Mouse (Mus musculus): ENCODE measurements around the gene Htt. TPM values are rescaled to one million over a fixed set of nuclear protein-coding genes. Genes with fewer than 3 reads are reported as not detected.
"Not testable (repeated sequence)": the region's sequence is repeated elsewhere in the genome, so short reads cannot be mapped to it uniquely, and the experiment has no call there.

Gene Htt
- polyA plus RNA-seq (2015; fragmentation: Nextera tagmentation; extraction: Ambion mirVana): 4.4 and 4.9 TPM in 2 replicates

- Histone ChIP-seq H3K36me3 (ENCODE audit: control insufficient read depth, insufficient read depth) (no peaks in the 10 kb centered on the region), H3K27ac (ENCODE audit: low read length) (peak within 1 kb of the TSS; percentile 89), H3K27me3 (ENCODE audit: control insufficient read depth, insufficient read depth, low read depth, low read length) (no peaks in the 10 kb centered on the region), H3K9ac (ENCODE audit: low read depth, low read length) (peak within 1 kb of the TSS; percentile 100), H3K9me3 (replicated peaks; ENCODE audit: control insufficient read depth, low read length) (no peaks in the 10 kb centered on the region), H3K4me1 (ENCODE audit: control insufficient read depth, low read depth, low read length) (peaks cover 23% of the 10 kb centered on the region), H3K4me3 (ENCODE audit: low read depth, low read length) (peak within 1 kb of the TSS; percentile 99), H3K4me2 (ENCODE audit: low read depth, low read length) (peak within 1 kb of the TSS; percentile 98)
- peak; percentile 97 for ATAC-seq (ENCODE audit: low read depth)
- under 1% methylated on average over 35 of the region's 35 CpGs for WGBS (ENCODE audit: insufficient replicate concordance)
Measured at GRCm38 (mm10) chr5:34761509-34761908, at the start of gene Htt. Gene Htt (plus strand): TSS chr5:34761740.

GRCm38 (mm10) chr5:34714371-34714770 lies 47.2 kb upstream of the Htt start:
- not testable (repeated sequence) for H3K4me1 ChIP-seq (ENCODE audit: control insufficient read depth, low read depth, low read length); H3K27me3 ChIP-seq (ENCODE audit: control insufficient read depth, insufficient read depth, low read depth, low read length); ATAC-seq (ENCODE audit: low read depth); H3K36me3 ChIP-seq (ENCODE audit: control insufficient read depth, insufficient read depth); H3K9me3 ChIP-seq (replicated peaks; ENCODE audit: control insufficient read depth, low read length); H3K4me2 ChIP-seq (ENCODE audit: low read depth, low read length); H3K4me3 ChIP-seq (ENCODE audit: low read depth, low read length); H3K27ac ChIP-seq (ENCODE audit: low read length); H3K9ac ChIP-seq (ENCODE audit: low read depth, low read length)
- WGBS (ENCODE audit: insufficient replicate concordance): 68% methylated on average over 3 of the region's 3 CpGs

- no peak overlapping the region for H3K4me3 ChIP-seq (ENCODE audit: low read depth, low read length)
- no peaks in the 10 kb centered on the region for H3K9me3 ChIP-seq (replicated peaks; ENCODE audit: control insufficient read depth, low read length)
- 61% methylated on average over 5 of the region's 5 CpGs for WGBS (ENCODE audit: insufficient replicate concordance)
Measured at GRCm38 (mm10) chr5:34714816-34715215, 46.7 kb upstream of the Htt start.

DNA sequence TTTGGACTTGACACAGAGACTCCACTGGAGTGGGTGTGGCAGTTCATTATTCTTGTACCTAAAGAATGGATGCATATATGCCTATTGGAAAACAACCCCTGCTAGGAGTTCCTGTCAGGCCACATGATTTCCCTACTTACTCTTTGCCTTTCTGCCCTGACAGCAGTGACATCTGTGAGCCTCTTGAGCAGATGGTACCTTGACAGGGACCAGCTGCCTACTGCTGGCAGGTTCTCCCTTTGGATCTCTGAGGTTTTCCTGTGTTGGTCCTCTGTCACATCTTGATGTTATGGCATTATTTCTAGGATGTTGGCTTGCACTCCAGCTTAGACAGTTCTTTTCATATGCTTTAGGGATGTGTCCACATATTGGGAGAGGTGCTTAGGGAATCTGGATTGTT lies 32.4 kb upstream of the Htt start:
- Histone ChIP-seq H3K9me3 (replicated peaks; ENCODE audit: control insufficient read depth, low read length) (no peaks in the 10 kb centered on the region), H3K4me3 (ENCODE audit: low read depth, low read length) (no peak overlapping the region), H3K27ac (ENCODE audit: low read length) (no peak overlapping the region), H3K27me3 (ENCODE audit: control insufficient read depth, insufficient read depth, low read depth, low read length) (no peaks in the 10 kb centered on the region), H3K4me1 (ENCODE audit: control insufficient read depth, low read depth, low read length) (peaks cover 7% of the 10 kb centered on the region), H3K4me2 (ENCODE audit: low read depth, low read length) (no peak overlapping the region), H3K9ac (ENCODE audit: low read depth, low read length) (no peak overlapping the region), H3K36me3 (ENCODE audit: control insufficient read depth, insufficient read depth) (no peaks in the 10 kb centered on the region)
- no peak for ATAC-seq (ENCODE audit: low read depth)

More at GRCm38 (mm10) chr5:34714816-34715215, 46.7 kb upstream of the Htt start:
- H3K4me1 ChIP-seq (ENCODE audit: control insufficient read depth, low read depth, low read length): no peaks in the 10 kb centered on the region
- no peaks in the 10 kb centered on the region; the same call in 1 of the 2 replicates for H3K27me3 ChIP-seq (ENCODE audit: control insufficient read depth, insufficient read depth, low read depth, low read length)
- no peak overlapping the region for H3K27ac ChIP-seq (ENCODE audit: low read length)
- H3K4me2 ChIP-seq (ENCODE audit: low read depth, low read length): no peak overlapping the region
- no peak for ATAC-seq (ENCODE audit: low read depth)
- H3K36me3 ChIP-seq (ENCODE audit: control insufficient read depth, insufficient read depth): no peaks in the 10 kb centered on the region
- H3K9ac ChIP-seq (ENCODE audit: low read depth, low read length): no peak overlapping the region

GRCm38 (mm10) chr5:34730255-34730654 lies 31.3 kb upstream of the Htt start:
- ATAC-seq (ENCODE audit: low read depth): peak; percentile 78
- WGBS (ENCODE audit: insufficient replicate concordance): 9% methylated on average over 1 of the region's 1 CpGs
- no peak overlapping the region for H3K9ac ChIP-seq (ENCODE audit: low read depth, low read length)
- H3K27me3 ChIP-seq (ENCODE audit: control insufficient read depth, insufficient read depth, low read depth, low read length): no peaks in the 10 kb centered on the region
- no peaks in the 10 kb centered on the region for H3K9me3 ChIP-seq (replicated peaks; ENCODE audit: control insufficient read depth, low read length)
- peak overlapping the region; percentile 4; the same call in 1 of the 2 replicates for H3K4me2 ChIP-seq (ENCODE audit: low read depth, low read length)
- H3K27ac ChIP-seq (ENCODE audit: low read length): no peak overlapping the region
- H3K4me1 ChIP-seq (ENCODE audit: control insufficient read depth, low read depth, low read length): peaks cover 7% of the 10 kb centered on the region
- H3K36me3 ChIP-seq (ENCODE audit: control insufficient read depth, insufficient read depth): no peaks in the 10 kb centered on the region
- no peak overlapping the region for H3K4me3 ChIP-seq (ENCODE audit: low read depth, low read length)

DNA sequence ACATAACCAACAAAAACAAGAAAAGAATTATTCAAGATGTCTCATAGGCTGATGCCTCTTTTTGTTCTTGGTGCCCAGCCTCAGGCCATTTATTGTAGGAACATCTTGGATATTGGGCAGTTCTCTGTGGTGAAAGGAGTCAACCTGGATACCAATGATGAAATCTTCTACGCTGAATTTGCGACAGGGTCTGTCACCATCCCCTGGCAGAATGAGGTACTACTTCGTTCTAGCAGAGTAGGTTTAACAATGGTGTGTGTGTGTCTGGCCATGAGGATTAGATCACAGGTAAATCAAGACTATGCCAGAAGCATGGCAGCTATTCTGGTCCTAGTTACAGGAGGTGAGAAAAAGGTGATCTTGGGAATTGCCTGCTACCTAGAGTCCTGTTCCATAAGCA lies 10.1 kb upstream of the Htt start:
- Histone ChIP-seq H3K27me3 (ENCODE audit: control insufficient read depth, insufficient read depth, low read depth, low read length) (no peaks in the 10 kb centered on the region; the same call in 1 of the 2 replicates), H3K4me1 (ENCODE audit: control insufficient read depth, low read depth, low read length) (no peaks in the 10 kb centered on the region), H3K4me2 (ENCODE audit: low read depth, low read length) (no peak overlapping the region), H3K36me3 (ENCODE audit: control insufficient read depth, insufficient read depth) (no peaks in the 10 kb centered on the region), H3K9ac (ENCODE audit: low read depth, low read length) (no peak overlapping the region), H3K27ac (ENCODE audit: low read length) (no peak overlapping the region), H3K9me3 (replicated peaks; ENCODE audit: control insufficient read depth, low read length) (no peaks in the 10 kb centered on the region), H3K4me3 (ENCODE audit: low read depth, low read length) (no peak overlapping the region)
- 48% methylated on average over 3 of the region's 3 CpGs for WGBS (ENCODE audit: insufficient replicate concordance)
- no peak for ATAC-seq (ENCODE audit: low read depth)

DNA sequence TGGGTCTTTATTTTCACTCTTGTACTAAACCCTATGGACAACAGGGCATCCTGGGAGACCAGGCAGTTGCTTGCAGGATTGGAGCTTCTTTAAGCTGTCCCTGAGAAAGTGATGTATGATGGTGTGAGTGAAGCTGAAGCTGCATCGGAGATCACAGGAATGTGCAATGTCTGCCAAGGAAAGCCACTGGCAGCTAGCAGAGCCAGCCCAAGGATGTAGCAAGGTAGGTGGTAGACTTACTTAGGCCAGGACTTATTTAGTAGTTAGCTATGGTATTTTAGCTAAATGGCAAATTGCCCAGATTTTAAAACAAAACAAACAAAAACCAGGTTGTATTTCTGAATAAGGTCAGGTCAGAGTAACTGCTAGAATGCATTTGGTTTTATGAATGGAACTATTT lies 2.8 kb upstream of the Htt start:
- Histone ChIP-seq H3K9me3 (replicated peaks; ENCODE audit: control insufficient read depth, low read length) (no peaks in the 10 kb centered on the region), H3K4me3 (ENCODE audit: low read depth, low read length) (no peak overlapping the region), H3K27ac (ENCODE audit: low read length) (no peak overlapping the region), H3K36me3 (ENCODE audit: control insufficient read depth, insufficient read depth) (no peaks in the 10 kb centered on the region), H3K27me3 (ENCODE audit: control insufficient read depth, insufficient read depth, low read depth, low read length) (no peaks in the 10 kb centered on the region), H3K4me2 (ENCODE audit: low read depth, low read length) (no peak overlapping the region), H3K9ac (ENCODE audit: low read depth, low read length) (no peak overlapping the region), H3K4me1 (ENCODE audit: control insufficient read depth, low read depth, low read length) (peaks cover 10% of the 10 kb centered on the region)
- WGBS (ENCODE audit: insufficient replicate concordance): 87% methylated on average over 1 of the region's 1 CpGs
- no peak for ATAC-seq (ENCODE audit: low read depth)

DNA sequence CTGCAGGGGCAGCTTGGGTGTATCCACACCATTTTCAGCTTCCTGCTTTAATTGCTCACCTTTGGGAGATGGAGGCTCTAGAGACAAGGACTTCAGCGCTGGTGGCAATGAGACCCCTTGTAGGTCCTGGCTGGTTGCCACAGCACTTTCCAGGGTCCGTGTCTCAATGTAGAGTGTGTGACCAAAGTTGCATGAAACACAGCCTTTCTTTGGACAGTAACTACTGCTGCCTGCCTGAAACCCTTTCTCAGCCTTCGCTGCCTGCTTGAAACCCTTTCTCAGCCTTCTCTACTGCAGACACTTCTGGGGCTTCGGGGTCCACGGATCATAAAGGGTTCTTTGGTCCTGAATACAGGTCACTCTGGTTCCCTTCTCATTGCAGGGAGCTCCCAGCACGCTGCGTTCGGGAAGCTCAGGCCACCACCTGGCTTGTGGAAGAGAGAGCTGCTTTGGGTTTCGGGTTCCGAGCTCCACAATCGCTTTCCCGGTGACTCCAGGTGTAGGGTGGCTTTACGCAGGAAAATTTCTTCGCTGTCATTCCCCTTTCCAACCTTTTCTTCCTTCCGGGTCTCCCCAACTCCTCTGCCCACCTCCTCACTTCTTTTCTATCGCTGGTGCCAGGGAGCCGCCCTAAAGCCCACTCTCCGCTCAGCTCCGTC lies 561 bp upstream of the Htt start:
- peak overlapping the region; percentile 98 for H3K4me2 ChIP-seq (ENCODE audit: low read depth, low read length)
- H3K9ac ChIP-seq (ENCODE audit: low read depth, low read length): peak overlapping the region; percentile 100
- H3K9me3 ChIP-seq (replicated peaks; ENCODE audit: control insufficient read depth, low read length): no peaks in the 10 kb centered on the region
- peak overlapping the region; percentile 99 for H3K4me3 ChIP-seq (ENCODE audit: low read depth, low read length)
- H3K27me3 ChIP-seq (ENCODE audit: control insufficient read depth, insufficient read depth, low read depth, low read length): no peaks in the 10 kb centered on the region
- H3K27ac ChIP-seq (ENCODE audit: low read length): peak overlapping the region; percentile 89
- peaks cover 19% of the 10 kb centered on the region for H3K4me1 ChIP-seq (ENCODE audit: control insufficient read depth, low read depth, low read length)
- WGBS (ENCODE audit: insufficient replicate concordance): under 1% methylated on average over 19 of the region's 19 CpGs
- H3K36me3 ChIP-seq (ENCODE audit: control insufficient read depth, insufficient read depth): no peaks in the 10 kb centered on the region
- ATAC-seq (ENCODE audit: low read depth): no peak

DNA sequence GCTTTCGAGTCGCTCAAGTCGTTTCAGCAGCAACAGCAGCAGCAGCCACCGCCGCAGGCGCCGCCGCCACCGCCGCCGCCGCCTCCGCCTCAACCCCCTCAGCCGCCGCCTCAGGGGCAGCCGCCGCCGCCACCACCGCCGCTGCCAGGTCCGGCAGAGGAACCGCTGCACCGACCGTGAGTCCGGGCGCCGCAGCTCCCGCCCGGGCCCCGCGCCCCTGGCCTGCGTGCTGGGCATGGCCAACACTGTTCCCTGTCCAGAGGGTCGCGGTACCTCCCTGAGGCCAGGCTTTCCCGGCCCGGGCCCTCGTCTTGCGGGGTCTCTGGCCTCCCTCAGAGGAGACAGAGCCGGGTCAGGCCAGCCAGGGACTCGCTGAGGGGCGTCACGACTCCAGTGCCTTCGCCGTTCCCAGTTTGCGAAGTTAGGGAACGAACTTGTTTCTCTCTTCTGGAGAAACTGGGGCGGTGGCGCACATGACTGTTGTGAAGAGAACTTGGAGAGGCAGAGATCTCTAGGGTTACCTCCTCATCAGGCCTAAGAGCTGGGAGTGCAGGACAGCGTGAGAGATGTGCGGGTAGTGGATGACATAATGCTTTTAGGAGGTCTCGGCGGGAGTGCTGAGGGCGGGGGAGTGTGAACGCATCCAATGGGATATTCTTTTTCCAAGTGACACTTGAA lies 533 bp downstream of the Htt start:
- H3K9me3 ChIP-seq (replicated peaks; ENCODE audit: control insufficient read depth, low read length): no peaks in the 10 kb centered on the region
- H3K9ac ChIP-seq (ENCODE audit: low read depth, low read length): peak overlapping the region; percentile 100
- H3K27ac ChIP-seq (ENCODE audit: low read length): peak overlapping the region; percentile 89
- peaks cover 25% of the 10 kb centered on the region for H3K4me1 ChIP-seq (ENCODE audit: control insufficient read depth, low read depth, low read length)
- peak overlapping the region; percentile 99 for H3K4me3 ChIP-seq (ENCODE audit: low read depth, low read length)
- ATAC-seq (ENCODE audit: low read depth): peak; percentile 42
- H3K36me3 ChIP-seq (ENCODE audit: control insufficient read depth, insufficient read depth): no peaks in the 10 kb centered on the region
- no peaks in the 10 kb centered on the region for H3K27me3 ChIP-seq (ENCODE audit: control insufficient read depth, insufficient read depth, low read depth, low read length)
- WGBS (ENCODE audit: insufficient replicate concordance): under 1% methylated on average over 41 of the region's 54 CpGs
- peak overlapping the region; percentile 98 for H3K4me2 ChIP-seq (ENCODE audit: low read depth, low read length)

Data from liver, embryonic 16.5 days (tissue).